Mouse (Mus musculus): ENCODE measurements around the gene Stk33. TPM values are rescaled to one million over a fixed set of nuclear protein-coding genes. Genes with fewer than 3 reads are reported as not detected.
"Not testable (repeated sequence)": the region's sequence is repeated elsewhere in the genome, so short reads cannot be mapped to it uniquely, and the experiment has no call there.

Stk33 gene
- polyA plus RNA-seq, 1 experiment from 2014 or later = 0.51 TPM

- not testable (repeated sequence) for H3K9ac ChIP-seq (replicated peaks; ENCODE audit: low read length); ATAC-seq (ENCODE audit: low FRiP score, low TSS enrichment); H3K27me3 ChIP-seq (ENCODE audit: insufficient read depth, low read length); H3K27ac ChIP-seq (ENCODE audit: low read length); H3K4me2 ChIP-seq (replicated peaks; ENCODE audit: low read depth, low read length); H3K4me3 ChIP-seq (ENCODE audit: low read length); H3K4me1 ChIP-seq (ENCODE audit: insufficient read depth, low read length); H3K36me3 ChIP-seq (ENCODE audit: insufficient read depth, low read length); H3K9me3 ChIP-seq (ENCODE audit: low read length)
- WGBS = 92% methylated on average over 6 of the region's 6 CpGs
Measured at GRCm38 (mm10) chr7:109373556-109373955, 65.3 kb downstream of the Stk33 start.

GRCm38 (mm10) chr7:109358435-109359187, 80.3 kb downstream of the Stk33 start:
- H3K36me3 ChIP-seq (ENCODE audit: insufficient read depth, low read length) = no peaks in the 10 kb centered on the region
- H3K9ac ChIP-seq (replicated peaks; ENCODE audit: low read length) = no peak overlapping the region
- no peak overlapping the region for H3K4me2 ChIP-seq (replicated peaks; ENCODE audit: low read depth, low read length)
- H3K27ac ChIP-seq (ENCODE audit: low read length) = no peak overlapping the region
- H3K9me3 ChIP-seq (ENCODE audit: low read length) = no peaks in the 10 kb centered on the region
- no peaks in the 10 kb centered on the region for H3K4me1 ChIP-seq (ENCODE audit: insufficient read depth, low read length)
- no peaks in the 10 kb centered on the region for H3K27me3 ChIP-seq (ENCODE audit: insufficient read depth, low read length)
- H3K4me3 ChIP-seq (ENCODE audit: low read length) = no peak overlapping the region
- no peak for ATAC-seq (ENCODE audit: low FRiP score, low TSS enrichment)
- WGBS = 74% methylated on average over 5 of the region's 5 CpGs

GRCm38 (mm10) chr7:109357877-109358276, 81.0 kb downstream of the Stk33 start:
- WGBS = 72% methylated on average over 1 of the region's 1 CpGs
- no peak overlapping the region for H3K9ac ChIP-seq (replicated peaks; ENCODE audit: low read length)

GRCm38 (mm10) chr7:109347241-109347640, 91.6 kb downstream of the Stk33 start:
- no peak overlapping the region for H3K27ac ChIP-seq (ENCODE audit: low read length)
- WGBS = 84% methylated on average over 3 of the region's 3 CpGs

More at GRCm38 (mm10) chr7:109357877-109358276, 81.0 kb downstream of the Stk33 start:
- no peak overlapping the region for H3K4me2 ChIP-seq (replicated peaks; ENCODE audit: low read depth, low read length)
- no peaks in the 10 kb centered on the region for H3K36me3 ChIP-seq (ENCODE audit: insufficient read depth, low read length)
- H3K4me3 ChIP-seq (ENCODE audit: low read length) = no peak overlapping the region
- no peak overlapping the region for H3K27ac ChIP-seq (ENCODE audit: low read length)
- no peaks in the 10 kb centered on the region for H3K27me3 ChIP-seq (ENCODE audit: insufficient read depth, low read length)
- no peaks in the 10 kb centered on the region for H3K9me3 ChIP-seq (ENCODE audit: low read length)
- no peaks in the 10 kb centered on the region for H3K4me1 ChIP-seq (ENCODE audit: insufficient read depth, low read length)
- no peak for ATAC-seq (ENCODE audit: low FRiP score, low TSS enrichment)

GRCm38 (mm10) chr7:109331722-109332121, 107.2 kb downstream of the Stk33 start:
- WGBS = 84% methylated on average over 8 of the region's 8 CpGs
- Histone ChIP-seq H3K4me1 (ENCODE audit: insufficient read depth, low read length) (no peaks in the 10 kb centered on the region), H3K9ac (replicated peaks; ENCODE audit: low read length) (no peak overlapping the region), H3K4me3 (ENCODE audit: low read length) (no peak overlapping the region), H3K36me3 (ENCODE audit: insufficient read depth, low read length) (no peaks in the 10 kb centered on the region), H3K27me3 (ENCODE audit: insufficient read depth, low read length) (no peaks in the 10 kb centered on the region), H3K4me2 (replicated peaks; ENCODE audit: low read depth, low read length) (no peak overlapping the region), H3K27ac (ENCODE audit: low read length) (no peak overlapping the region), H3K9me3 (ENCODE audit: low read length) (no peaks in the 10 kb centered on the region)
- no peak for ATAC-seq (ENCODE audit: low FRiP score, low TSS enrichment)

More at GRCm38 (mm10) chr7:109347241-109347640, 91.6 kb downstream of the Stk33 start:
- no peak overlapping the region for H3K9ac ChIP-seq (replicated peaks; ENCODE audit: low read length)
- H3K4me2 ChIP-seq (replicated peaks; ENCODE audit: low read depth, low read length) = no peak overlapping the region
- no peak for ATAC-seq (ENCODE audit: low FRiP score, low TSS enrichment)
- no peak overlapping the region for H3K4me3 ChIP-seq (ENCODE audit: low read length)
- H3K36me3 ChIP-seq (ENCODE audit: insufficient read depth, low read length) = no peaks in the 10 kb centered on the region
- 0 out of 2 replicates have a peak, but pooled peaks cover 3% of the 10 kb centered on the region for H3K9me3 ChIP-seq (ENCODE audit: low read length)
- H3K4me1 ChIP-seq (ENCODE audit: insufficient read depth, low read length) = no peaks in the 10 kb centered on the region
- no peaks in the 10 kb centered on the region for H3K27me3 ChIP-seq (ENCODE audit: insufficient read depth, low read length)

GRCm38 (mm10) chr7:109328772-109329171, 110.1 kb downstream of the Stk33 start:
- Histone ChIP-seq H3K4me1 (ENCODE audit: insufficient read depth, low read length) (no peaks in the 10 kb centered on the region), H3K9ac (replicated peaks; ENCODE audit: low read length) (no peak overlapping the region), H3K4me2 (replicated peaks; ENCODE audit: low read depth, low read length) (no peak overlapping the region), H3K36me3 (ENCODE audit: insufficient read depth, low read length) (no peaks in the 10 kb centered on the region), H3K27ac (ENCODE audit: low read length) (no peak overlapping the region), H3K27me3 (ENCODE audit: insufficient read depth, low read length) (no peaks in the 10 kb centered on the region), H3K9me3 (ENCODE audit: low read length) (no peaks in the 10 kb centered on the region), H3K4me3 (ENCODE audit: low read length) (no peak overlapping the region)
- ATAC-seq (ENCODE audit: low FRiP score, low TSS enrichment) = no peak
- 69% methylated on average over 3 of the region's 3 CpGs for WGBS

GRCm38 (mm10) chr7:109326813-109327212, 112.1 kb downstream of the Stk33 start:
- no peak for ATAC-seq (ENCODE audit: low FRiP score, low TSS enrichment)
- Histone ChIP-seq H3K27me3 (ENCODE audit: insufficient read depth, low read length) (no peaks in the 10 kb centered on the region), H3K9ac (replicated peaks; ENCODE audit: low read length) (no peak overlapping the region), H3K9me3 (ENCODE audit: low read length) (no peaks in the 10 kb centered on the region), H3K4me1 (ENCODE audit: insufficient read depth, low read length) (no peaks in the 10 kb centered on the region), H3K4me3 (ENCODE audit: low read length) (no peak overlapping the region), H3K27ac (ENCODE audit: low read length) (no peak overlapping the region), H3K36me3 (ENCODE audit: insufficient read depth, low read length) (no peaks in the 10 kb centered on the region), H3K4me2 (replicated peaks; ENCODE audit: low read depth, low read length) (no peak overlapping the region)
- 60% methylated on average over 4 of the region's 4 CpGs for WGBS

- H3K27ac ChIP-seq (ENCODE audit: low read length) = no peak overlapping the region
- WGBS = 86% methylated on average over 3 of the region's 3 CpGs
Measured at GRCm38 (mm10) chr7:109325731-109326130, 113.2 kb downstream of the Stk33 start.

GRCm38 (mm10) chr7:109325169-109325568, 113.7 kb downstream of the Stk33 start:
- H3K4me1 ChIP-seq (ENCODE audit: insufficient read depth, low read length) = no peaks in the 10 kb centered on the region
- no peak for ATAC-seq (ENCODE audit: low FRiP score, low TSS enrichment)
- WGBS = 79% methylated on average over 9 of the region's 9 CpGs

More at GRCm38 (mm10) chr7:109325731-109326130, 113.2 kb downstream of the Stk33 start:
- H3K27me3 ChIP-seq (ENCODE audit: insufficient read depth, low read length) = no peaks in the 10 kb centered on the region
- H3K4me3 ChIP-seq (ENCODE audit: low read length) = no peak overlapping the region
- ATAC-seq (ENCODE audit: low FRiP score, low TSS enrichment) = no peak
- H3K9me3 ChIP-seq (ENCODE audit: low read length) = no peaks in the 10 kb centered on the region
- no peaks in the 10 kb centered on the region for H3K4me1 ChIP-seq (ENCODE audit: insufficient read depth, low read length)
- H3K9ac ChIP-seq (replicated peaks; ENCODE audit: low read length) = no peak overlapping the region
- H3K4me2 ChIP-seq (replicated peaks; ENCODE audit: low read depth, low read length) = no peak overlapping the region
- no peaks in the 10 kb centered on the region for H3K36me3 ChIP-seq (ENCODE audit: insufficient read depth, low read length)

GRCm38 (mm10) chr7:109309506-109309905, 129.4 kb downstream of the Stk33 start:
- H3K27me3 ChIP-seq (ENCODE audit: insufficient read depth, low read length) = no peaks in the 10 kb centered on the region
- H3K9me3 ChIP-seq (ENCODE audit: low read length) = no peaks in the 10 kb centered on the region
- no peak overlapping the region for H3K4me2 ChIP-seq (replicated peaks; ENCODE audit: low read depth, low read length)
- no peaks in the 10 kb centered on the region for H3K36me3 ChIP-seq (ENCODE audit: insufficient read depth, low read length)
- H3K27ac ChIP-seq (ENCODE audit: low read length) = no peak overlapping the region
- H3K9ac ChIP-seq (replicated peaks; ENCODE audit: low read length) = no peak overlapping the region
- H3K4me1 ChIP-seq (ENCODE audit: insufficient read depth, low read length) = no peaks in the 10 kb centered on the region
- H3K4me3 ChIP-seq (ENCODE audit: low read length) = no peak overlapping the region
- WGBS = 92% methylated on average over 2 of the region's 2 CpGs
- no peak for ATAC-seq (ENCODE audit: low FRiP score, low TSS enrichment)

More at GRCm38 (mm10) chr7:109325169-109325568, 113.7 kb downstream of the Stk33 start:
- Histone ChIP-seq H3K9me3 (ENCODE audit: low read length) (no peaks in the 10 kb centered on the region), H3K4me2 (replicated peaks; ENCODE audit: low read depth, low read length) (no peak overlapping the region), H3K4me3 (ENCODE audit: low read length) (no peak overlapping the region), H3K27me3 (ENCODE audit: insufficient read depth, low read length) (no peaks in the 10 kb centered on the region), H3K36me3 (ENCODE audit: insufficient read depth, low read length) (no peaks in the 10 kb centered on the region), H3K9ac (replicated peaks; ENCODE audit: low read length) (no peak overlapping the region), H3K27ac (ENCODE audit: low read length) (no peak overlapping the region)

Data from kidney, embryonic 16.5 days (tissue).